Mouse (Mus musculus): ENCODE results near the gene Mtcl1.

The Mtcl1 gene

DNA sequence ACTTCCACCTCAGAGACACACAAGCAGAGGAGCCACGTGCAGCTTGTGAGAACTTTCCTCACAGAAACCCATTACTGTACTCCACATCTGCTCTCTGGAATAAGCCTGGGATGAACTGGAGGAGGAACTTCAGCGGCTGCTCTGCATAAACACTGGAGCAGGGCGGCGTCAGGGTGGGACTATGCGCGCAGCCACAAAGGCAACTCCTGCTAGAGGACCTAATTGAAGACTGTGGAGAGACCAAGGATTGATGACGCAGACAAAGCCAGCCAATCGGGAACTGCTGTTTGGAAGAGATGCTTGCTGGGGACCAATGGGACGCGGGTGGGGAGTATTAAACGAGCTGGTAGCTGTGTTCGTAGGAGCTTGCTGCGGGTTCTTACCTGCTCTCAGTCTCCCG, 127.6 kb downstream of the Mtcl1 start:
- DNase-seq, result no peak

DNA sequence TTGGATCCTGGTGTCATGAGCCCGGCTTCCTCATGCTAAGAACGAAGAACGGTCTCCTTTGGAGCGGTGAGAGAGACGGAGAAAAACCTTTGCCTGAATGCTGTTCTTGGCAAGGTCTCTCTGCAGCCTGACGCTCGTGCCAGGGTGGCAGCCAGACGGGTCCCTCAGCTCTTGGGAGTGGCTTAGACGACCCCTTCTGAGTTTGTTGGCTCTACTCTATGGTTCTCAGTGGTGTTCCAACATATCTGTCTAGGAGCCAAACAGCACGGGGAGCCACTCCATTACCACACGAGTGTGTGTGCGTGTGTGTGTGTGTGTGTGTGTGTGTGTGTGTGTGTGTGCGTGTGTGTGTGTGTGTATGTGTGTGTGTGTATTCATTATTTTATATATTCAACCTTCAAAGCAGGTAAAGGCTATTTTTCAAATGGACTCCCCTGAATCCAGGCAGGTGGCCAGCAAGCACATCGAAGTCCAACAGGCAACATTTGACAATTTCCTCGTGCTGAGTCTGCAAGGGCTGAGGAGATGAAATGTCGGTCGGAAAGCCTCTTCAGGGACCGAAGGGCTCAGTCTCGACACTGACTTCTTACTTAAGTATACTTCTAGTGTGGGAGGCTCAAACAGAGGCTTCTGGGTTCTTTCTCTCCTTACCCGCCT, 128.7 kb downstream of the Mtcl1 start:
- DNase-seq, result no peak

DNA sequence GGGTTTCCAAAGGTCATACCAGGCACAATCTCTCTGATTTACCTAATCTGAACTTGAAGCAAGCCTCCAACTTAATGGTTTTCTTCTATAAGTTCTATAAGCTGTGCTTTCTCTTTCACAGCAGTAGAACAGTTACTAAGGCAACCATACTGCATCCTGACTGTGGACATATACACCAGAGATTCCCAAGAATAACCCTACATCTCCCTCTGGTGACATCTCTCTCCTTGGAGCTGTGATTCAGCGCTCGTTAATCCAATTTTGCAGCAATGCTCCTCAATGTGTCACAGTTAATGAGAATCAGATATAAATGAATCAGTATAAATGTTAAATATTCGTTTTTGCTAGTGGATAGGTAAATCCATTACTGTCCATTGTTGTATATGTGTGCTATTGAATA, 131.5 kb downstream of the Mtcl1 start:
- DNase-seq, result no peak

DNA sequence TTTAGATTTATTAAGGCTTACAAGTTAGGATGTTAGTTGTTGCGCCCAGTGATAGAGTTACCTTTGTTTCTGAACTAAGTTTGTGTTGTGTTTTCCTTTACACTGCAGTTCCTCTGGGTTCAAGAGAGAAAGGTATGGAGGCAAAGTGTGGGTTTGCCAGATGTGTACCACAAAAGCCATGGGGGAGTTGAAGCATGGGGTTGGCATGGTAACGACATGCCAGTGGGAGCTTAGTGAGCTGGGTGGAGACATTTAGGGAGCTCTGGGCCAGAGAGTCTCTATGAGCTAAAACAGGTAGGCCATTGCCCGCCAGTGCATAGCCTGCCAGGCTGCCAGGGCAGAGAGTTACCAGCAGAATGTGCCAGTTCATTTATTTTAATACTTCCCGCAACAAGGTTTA, 132.0 kb downstream of the Mtcl1 start:
- no peak for DNase-seq

DNA sequence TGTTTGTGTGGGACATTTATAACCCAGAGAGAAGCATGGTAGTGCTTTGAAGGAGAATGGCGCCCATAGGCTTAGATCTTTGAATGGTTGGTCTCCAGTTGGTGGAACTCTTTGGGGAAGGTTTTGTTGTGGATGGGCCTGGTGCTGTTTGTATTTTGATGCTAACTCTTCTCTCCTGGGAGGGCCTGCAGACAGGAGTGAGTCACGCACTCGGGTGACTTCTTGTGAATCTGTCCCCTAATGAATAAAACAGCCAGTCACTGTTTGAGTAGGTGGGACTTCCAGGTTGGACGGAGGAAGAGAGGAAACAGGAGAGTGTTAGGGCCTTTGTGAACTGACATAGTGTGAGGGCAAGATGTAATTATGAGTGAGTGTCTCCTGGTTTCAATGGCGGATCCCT, 132.4 kb downstream of the Mtcl1 start:
- DNase-seq, result no peak

DNA sequence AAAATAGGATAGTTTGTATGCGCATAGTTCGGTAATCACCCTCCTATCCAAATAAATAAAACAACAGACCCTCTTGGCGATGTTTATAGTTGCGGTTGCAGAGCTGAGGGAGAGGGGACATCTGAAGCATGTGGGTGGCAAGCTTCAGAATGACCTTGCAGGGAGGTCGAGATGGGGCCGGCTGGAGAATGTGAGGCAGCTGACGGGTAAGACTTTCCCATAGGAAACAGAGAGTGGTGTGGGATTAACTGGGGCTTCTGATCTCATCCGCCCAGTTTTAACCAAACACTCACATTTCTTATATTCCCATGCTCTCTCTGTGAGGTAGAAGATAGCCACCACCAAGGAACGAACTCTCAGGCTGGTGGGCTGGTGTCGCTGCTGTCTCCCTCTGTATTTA, 134.1 kb downstream of the Mtcl1 start:
- DNase-seq, result peak; percentile 22

DNA sequence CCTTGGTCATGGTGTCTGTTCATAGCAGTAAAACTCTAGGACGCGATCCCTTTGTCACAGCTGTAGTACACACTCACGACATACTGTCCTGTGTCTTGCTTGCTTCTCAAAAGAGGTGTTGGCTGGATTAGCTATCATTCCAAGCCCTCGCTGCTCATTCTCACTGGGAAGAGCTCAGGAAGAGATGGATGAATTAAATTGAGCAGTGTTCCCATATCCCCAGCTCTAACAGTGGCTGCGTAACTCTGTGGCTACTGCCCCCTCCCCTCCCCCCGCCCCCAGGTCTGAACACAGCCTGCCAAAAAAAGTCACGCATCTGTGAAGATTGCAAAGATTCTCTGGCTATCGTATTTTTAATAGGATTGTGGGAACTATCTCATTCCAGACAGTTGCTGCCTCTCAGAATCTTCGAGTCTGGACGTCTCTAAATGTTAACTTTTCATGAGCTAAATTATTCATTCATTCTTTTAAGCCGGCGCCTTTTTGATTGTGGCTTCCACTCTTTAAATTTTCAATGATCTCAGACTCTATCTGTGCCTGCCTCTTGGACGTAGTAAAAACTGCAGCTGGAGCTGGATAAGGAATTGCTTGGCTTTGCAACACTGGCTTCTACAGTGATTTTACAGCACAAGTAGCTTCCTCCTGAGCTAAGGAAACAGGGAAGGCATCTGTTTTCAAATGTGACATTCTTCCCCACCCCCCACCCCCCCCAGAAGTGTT, 134.8 kb downstream of the Mtcl1 start:
- no peak for DNase-seq

DNA sequence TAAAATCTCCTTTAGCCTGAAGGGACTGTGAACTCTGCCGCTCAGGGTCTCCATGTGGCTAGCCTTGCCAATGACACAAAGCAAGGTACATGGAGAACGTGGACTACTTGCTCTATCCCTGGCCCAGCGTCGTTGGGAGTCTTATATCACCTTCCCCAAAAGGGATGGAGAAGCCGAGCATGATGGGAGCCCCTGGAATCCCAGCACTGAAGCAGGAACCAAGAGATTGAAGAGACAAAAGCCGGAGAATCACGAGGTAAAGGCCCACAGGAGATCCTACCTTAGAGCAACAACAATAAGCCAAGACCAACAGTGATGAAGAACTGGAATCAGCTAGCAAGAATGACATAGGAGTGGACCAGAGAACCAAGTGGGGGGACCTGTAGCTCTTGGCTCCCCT, 147.6 kb downstream of the Mtcl1 start:
- DNase-seq, result no peak

DNA sequence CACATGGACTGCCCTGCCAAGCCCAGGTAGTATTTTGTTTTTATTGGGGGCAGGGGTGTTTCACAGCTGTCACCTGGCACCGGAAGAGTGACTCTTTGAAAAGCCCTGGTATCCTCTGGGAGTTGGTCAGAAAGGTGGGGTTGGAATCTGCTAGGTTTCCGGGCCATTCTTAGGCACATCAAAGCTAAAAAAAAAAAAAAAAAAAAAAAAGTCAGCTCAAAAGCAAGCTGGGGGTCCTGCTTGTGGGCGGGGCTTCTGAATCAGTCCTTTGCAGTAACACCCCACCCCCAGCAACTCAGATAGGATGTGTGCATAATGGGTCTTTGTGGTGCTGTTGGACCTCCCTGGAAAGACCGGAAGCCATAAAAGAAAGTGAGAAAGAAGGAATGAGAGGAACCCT, 148.3 kb downstream of the Mtcl1 start:
- no peak for DNase-seq

DNA sequence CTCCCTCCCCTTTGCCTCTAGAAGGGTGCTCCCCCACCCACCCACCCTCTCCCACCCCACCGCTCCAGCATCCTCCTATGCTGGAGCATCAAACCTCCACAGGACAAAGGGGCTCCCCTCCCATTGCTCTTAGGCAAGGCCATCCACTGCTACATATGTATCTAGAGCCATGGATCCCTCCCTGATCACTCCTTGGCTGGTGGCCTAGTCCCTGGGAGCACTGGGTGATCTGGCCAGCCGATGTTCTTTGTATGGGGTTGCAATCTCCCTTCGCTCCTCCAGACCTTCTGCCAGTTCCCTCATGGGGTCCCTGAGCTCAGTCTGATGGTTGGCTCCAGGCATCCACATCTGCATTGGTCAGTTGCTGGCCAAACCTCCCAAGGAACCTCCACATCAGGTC, 151.8 kb downstream of the Mtcl1 start:
- DNase-seq, result no peak

DNA sequence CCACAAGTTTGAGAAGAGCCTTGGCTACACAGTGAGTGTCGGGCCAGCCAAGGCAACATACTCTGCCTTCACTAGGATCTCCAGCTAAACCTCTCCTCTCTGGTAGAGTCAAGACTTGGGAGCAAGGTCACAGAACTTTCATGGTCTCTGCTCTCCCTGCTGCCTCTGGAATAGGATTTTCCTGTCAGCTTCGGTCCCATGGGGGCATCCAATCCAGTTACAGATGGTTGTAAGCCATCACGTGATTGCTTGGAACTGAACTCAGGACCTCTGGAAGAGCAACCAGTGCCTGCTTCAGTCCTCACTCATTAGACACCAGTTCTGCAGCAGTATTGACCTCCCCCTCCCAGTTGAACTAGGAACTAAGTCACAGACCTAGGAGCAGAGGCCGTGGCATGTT, 156.0 kb downstream of the Mtcl1 start:
- DNase-seq, result no peak

DNA sequence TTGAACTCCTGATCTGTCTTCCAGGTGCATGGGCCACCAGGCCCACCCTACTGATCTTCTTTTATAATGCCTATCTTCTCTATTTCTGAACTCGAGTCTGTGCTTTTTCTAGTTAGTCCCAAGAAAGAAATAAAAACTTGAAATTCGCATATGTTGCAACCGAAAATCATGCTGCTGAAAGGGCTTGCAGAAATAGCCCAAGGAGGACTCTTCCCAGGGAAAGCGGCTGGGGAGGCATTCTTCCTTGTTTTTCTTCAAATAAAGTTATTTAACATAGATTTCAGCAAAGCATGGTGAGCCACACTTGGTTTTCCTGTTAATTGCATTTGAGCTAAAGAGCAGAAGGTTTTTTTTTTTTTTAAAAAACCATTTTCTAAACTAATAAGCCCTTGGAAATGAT, 159.7 kb downstream of the Mtcl1 start:
- no peak for DNase-seq

Data from kidney, postnatal 10 days (tissue).